Mouse (Mus musculus) hindbrain, postnatal 0 days (tissue): ENCODE results near the gene Auts2. TPM values are rescaled to one million over a fixed set of nuclear protein-coding genes. Genes with fewer than 3 reads are reported as not detected.

Experiments
- ATAC-seq: fragments of 200-750 bp; cut with Nextera tagmentation; 2 replicates; pipeline ENCODE4 v1.8.0; 2017; ENCODE audit warnings: mild to moderate bottlenecking, moderate TSS enrichment, moderate library complexity
- DNase-seq: peaks from one replicate; pipeline ENCODE4 v3.0.0-alpha.2; 2015; ENCODE audit warnings: low spot score
- H3K27ac ChIP-seq: fragments of 300-500 bp; sonication (generic); 2 replicates; pipeline ENCODE4 v1.5.1; 2014; ENCODE audit warnings: mild to moderate bottlenecking
- H3K27me3 ChIP-seq: fragments of 300-500 bp; sonication (generic); 2 replicates; pipeline ENCODE4 v1.6.1; 2014; ENCODE audit warnings: low read length, mixed read lengths; ENCODE audit not compliant: insufficient read depth
- H3K36me3 ChIP-seq: fragments of 300-500 bp; sonication (generic); 2 replicates; pipeline ENCODE4 v1.6.1; 2014; ENCODE audit warnings: low read length, mixed read lengths; ENCODE audit not compliant: insufficient read depth
- H3K4me1 ChIP-seq: fragments of 300-500 bp; sonication (generic); 2 replicates; pipeline ENCODE4 v1.6.1; 2014; ENCODE audit warnings: antibody characterized with exemption, low read length, mixed read lengths; ENCODE audit not compliant: insufficient read depth
- H3K4me2 ChIP-seq: fragments of 300-500 bp; sonication (generic); 2 replicates; pipeline ENCODE4 v1.6.1; 2014; ENCODE audit warnings: low read depth, mild to moderate bottlenecking, low read length, moderate library complexity, mixed read lengths
- H3K4me3 ChIP-seq: fragments of 300-500 bp; sonication (generic); 2 replicates; pipeline ENCODE4 v1.5.1; 2014; ENCODE audit warnings: low read length
- H3K9ac ChIP-seq: fragments of 300-500 bp; sonication (generic); replicated peaks from 2 replicates; pipeline ENCODE4 v1.6.1; 2014; ENCODE audit warnings: mild to moderate bottlenecking, low read length, moderate library complexity, mixed read lengths
- H3K9me3 ChIP-seq: fragments of 300-500 bp; sonication (generic); 2 replicates; pipeline ENCODE4 v1.6.1; 2016; ENCODE audit warnings: low read length, mixed read lengths
- CTCF ChIP-seq: IDR thresholded peaks from 2 replicates; pipeline ENCODE4 v1.5.1; 2016; ENCODE audit warnings: antibody characterized with exemption, control low read depth, low read depth
- WGBS: fragments of 180-500 bp; shearing (Covaris S2); extraction: QIAGEN DNeasy Blood & Tissue Kit; methylation state at CpG from one replicate; pipeline ENCODE4 v1.1.7; 2014; 5-methylcytosine and 5-hydroxymethylcytosine counted together
- polyA plus RNA-seq: library from polyadenylated mRNA; unstranded; fragments of >200 nt; fragmentation: Nextera tagmentation; extraction: Ambion mirVana; gene quantifications from 2 replicates; pipeline ENCODE4 v1.2.1, GENCODE M21; 2015
- total RNA-seq: library from RNA; depleted of rRNA; stranded (reverse); fragments of >200 nt; gene quantifications from 2 replicates; pipeline ENCODE4 v1.2.3, GENCODE M21; 2014

The Auts2 gene
- total and polyA plus RNA-seq, 2 experiments from 2014 or later: 39.3 to 54.9 TPM

DNA sequence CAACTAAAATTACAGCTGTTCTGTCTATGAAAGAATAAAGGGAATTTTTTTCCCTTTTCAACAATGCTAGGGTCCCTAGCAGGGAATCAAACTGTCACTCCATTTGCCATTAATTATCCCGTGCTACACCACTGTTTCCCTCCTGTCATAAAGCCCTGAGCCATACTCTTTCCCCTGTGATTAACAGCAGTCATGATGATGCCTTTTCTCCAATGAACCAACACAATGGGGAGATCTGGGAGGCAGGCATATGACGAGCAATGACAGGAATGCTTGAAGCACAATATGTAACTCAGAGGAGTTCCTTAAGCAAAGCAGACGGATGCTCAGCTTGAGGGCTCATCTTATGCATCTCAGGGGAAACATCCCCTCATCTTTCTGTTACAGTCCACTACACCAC lies 113.8 kb downstream of the Auts2 start:
- no peaks in the 10 kb centered on the region for H3K27me3 ChIP-seq

DNA sequence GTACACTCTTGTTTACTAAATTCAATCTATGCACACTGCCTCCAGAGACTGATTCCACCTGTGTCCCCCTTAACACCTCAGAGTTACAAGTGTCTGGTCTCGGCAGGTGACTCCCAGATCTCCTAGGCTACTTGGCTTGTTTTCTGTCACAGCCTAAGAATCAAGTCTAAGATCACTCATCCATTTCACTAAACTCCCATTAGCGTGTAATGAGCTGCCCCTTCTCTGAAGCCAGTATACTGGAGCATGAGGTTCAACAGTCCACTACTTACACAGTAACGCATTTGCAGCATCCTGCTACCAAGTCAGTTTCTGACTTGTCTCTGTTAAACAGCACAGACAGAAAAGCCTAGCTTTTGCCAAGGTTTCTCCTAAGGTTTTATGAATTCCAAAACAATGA lies 116.8 kb downstream of the Auts2 start:
- H3K27ac ChIP-seq: no peak overlapping the region
- H3K4me1 ChIP-seq: no peaks in the 10 kb centered on the region
- H3K9ac ChIP-seq: no peak overlapping the region
- no peaks in the 10 kb centered on the region for H3K9me3 ChIP-seq
- no peak for ATAC-seq
- H3K36me3 ChIP-seq: no peaks in the 10 kb centered on the region
- no peak overlapping the region for H3K4me3 ChIP-seq
- H3K4me2 ChIP-seq: no peak overlapping the region
- 66% methylated on average over 3 of the region's 3 CpGs for WGBS
- DNase-seq: no peak
- no peaks in the 10 kb centered on the region for H3K27me3 ChIP-seq
- no peak for TF ChIP-seq CTCF

More for the DNA sequence above, 113.8 kb downstream of the Auts2 start:
- no peak overlapping the region for H3K27ac ChIP-seq
- no peak for TF ChIP-seq CTCF
- no peaks in the 10 kb centered on the region for H3K36me3 ChIP-seq
- H3K4me3 ChIP-seq: no peak overlapping the region
- no peaks in the 10 kb centered on the region for H3K9me3 ChIP-seq
- WGBS: 40% methylated on average over 3 of the region's 3 CpGs
- H3K9ac ChIP-seq: no peak overlapping the region
- no peaks in the 10 kb centered on the region for H3K4me1 ChIP-seq
- ATAC-seq (no peak), DNase-seq (no peak)
- no peak overlapping the region for H3K4me2 ChIP-seq

DNA sequence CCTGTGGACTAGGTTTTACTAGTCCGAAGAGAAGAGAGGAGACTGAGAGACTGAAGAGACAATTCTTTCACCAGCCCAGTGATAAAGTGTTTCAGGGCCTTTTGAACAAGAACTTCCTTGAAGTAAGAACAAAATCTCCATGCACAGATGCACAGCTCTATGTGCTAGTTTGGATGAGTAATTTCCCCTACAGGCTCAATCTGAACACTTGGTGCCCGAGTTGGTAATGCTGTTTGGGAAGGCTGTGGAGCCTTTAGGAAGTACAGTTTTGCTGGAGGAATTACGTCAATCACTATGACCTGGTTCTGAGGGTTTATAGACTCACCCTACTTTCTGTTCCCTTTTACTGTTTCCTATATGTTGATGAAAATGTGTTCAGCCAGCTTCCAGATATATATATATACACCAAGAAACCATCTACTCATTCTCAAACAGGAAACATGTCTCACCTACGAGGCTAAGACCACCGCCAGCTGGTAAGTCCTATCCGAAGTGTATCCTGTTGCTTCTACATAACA lies 117.3 kb downstream of the Auts2 start:
- ATAC-seq (no peak), DNase-seq (no peak)
- no peak overlapping the region for H3K4me2 ChIP-seq
- no peak overlapping the region for H3K4me3 ChIP-seq
- no peaks in the 10 kb centered on the region for H3K4me1 ChIP-seq
- no peaks in the 10 kb centered on the region for H3K36me3 ChIP-seq
- no peak overlapping the region for H3K27ac ChIP-seq
- no peak overlapping the region for H3K9ac ChIP-seq
- WGBS: 77% methylated on average over 6 of the region's 6 CpGs
- H3K27me3 ChIP-seq: no peaks in the 10 kb centered on the region
- TF ChIP-seq CTCF: no peak
- H3K9me3 ChIP-seq: no peaks in the 10 kb centered on the region

DNA sequence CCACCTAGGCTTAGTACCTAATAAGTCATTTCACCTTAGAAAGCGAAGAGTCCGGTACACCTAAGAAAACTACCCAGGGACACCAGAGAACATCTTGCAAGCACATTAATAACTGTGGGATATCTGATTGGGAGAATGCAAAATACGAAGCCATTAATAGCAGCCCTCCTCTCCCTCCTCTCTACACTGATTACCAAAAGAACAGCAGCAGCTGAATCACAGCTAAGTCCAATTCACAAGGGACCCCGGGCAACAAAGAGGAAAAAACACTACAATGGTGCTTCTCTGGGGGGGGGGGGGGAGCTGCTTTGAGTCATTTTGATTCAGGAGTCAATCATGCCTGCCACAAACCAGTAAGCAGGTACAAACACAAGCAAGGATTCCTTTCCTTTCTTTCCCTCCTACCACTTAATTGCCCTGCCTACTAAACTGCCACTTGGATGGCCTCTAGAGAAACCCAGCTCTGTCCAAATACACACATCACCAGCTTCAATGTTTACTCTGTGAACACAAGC lies 132.7 kb downstream of the Auts2 start:
- no peak for TF ChIP-seq CTCF
- WGBS: 37% methylated on average over 4 of the region's 4 CpGs
- peaks cover 13% of the 10 kb centered on the region for H3K4me1 ChIP-seq
- H3K36me3 ChIP-seq: no peaks in the 10 kb centered on the region
- H3K27ac ChIP-seq: no peak overlapping the region
- no peak overlapping the region for H3K4me3 ChIP-seq
- DNase-seq: no peak
- no peak overlapping the region for H3K9ac ChIP-seq
- H3K9me3 ChIP-seq: no peaks in the 10 kb centered on the region
- H3K4me2 ChIP-seq: no peak overlapping the region
- no peaks in the 10 kb centered on the region for H3K27me3 ChIP-seq
- ATAC-seq: no peak

DNA sequence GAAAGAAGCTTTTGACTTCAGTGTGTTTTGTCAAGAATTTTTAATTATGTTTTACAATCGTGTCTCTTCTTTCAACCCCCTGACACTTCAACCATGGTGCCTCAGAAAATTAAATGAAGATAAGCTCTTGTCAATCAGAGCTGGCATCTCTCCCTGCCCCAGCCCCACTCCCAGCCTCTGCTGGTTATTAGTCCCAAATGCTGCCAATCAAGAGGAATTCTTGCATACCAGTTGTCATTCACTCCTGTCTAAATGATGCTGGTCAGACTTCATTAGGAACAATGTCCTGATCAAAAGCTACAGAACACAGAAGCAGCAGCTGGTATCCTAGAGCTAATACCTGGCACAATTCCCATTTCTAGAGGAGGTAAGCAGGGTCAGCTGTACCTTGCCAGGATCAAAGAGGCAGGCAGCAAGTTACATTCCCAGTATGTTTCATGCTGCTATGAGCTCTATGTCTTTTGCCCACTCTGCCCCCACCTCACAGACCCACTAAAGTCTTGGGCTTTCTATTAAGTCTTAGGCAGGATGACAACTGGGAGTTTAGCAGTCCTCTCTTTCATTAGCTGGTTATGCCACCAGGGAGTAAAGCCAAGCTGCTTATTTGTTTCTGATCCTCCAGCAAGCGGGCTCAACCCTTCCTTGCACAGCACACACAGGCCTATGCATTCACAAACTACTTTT lies 134.1 kb downstream of the Auts2 start:
- no peaks in the 10 kb centered on the region for H3K9me3 ChIP-seq
- no peaks in the 10 kb centered on the region for H3K27me3 ChIP-seq
- no peaks in the 10 kb centered on the region for H3K36me3 ChIP-seq
- DNase-seq (peak; percentile 50), ATAC-seq (peak; percentile 59)
- H3K4me2 ChIP-seq: no peak overlapping the region
- no peak overlapping the region for H3K4me3 ChIP-seq
- H3K9ac ChIP-seq: no peak overlapping the region
- no peak for TF ChIP-seq CTCF
- H3K4me1 ChIP-seq: peaks cover 13% of the 10 kb centered on the region
- no peak overlapping the region for H3K27ac ChIP-seq
- WGBS: 28% methylated on average over 2 of the region's 2 CpGs

DNA sequence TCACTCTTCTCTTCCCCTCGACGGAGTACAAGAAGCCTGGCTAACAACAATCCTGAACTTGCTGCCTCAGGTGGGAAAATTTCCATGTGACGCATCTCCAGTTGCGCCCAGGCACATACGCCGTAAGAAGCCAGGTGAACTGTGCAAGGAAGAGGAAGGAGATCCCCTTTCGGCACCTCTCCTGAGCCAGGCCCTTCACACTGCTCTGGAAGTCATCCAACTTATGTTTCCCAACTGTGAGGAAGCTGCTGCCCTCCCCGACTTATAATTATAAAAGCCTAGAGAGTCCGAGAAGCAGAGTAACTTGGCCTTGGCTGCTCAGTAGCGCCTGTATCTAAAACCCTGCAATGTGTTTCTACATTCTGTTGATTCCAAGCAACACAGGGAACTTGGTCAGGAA lies 142.6 kb downstream of the Auts2 start:
- no peaks in the 10 kb centered on the region for H3K9me3 ChIP-seq
- no peak overlapping the region for H3K4me2 ChIP-seq
- WGBS: 58% methylated on average over 10 of the region's 10 CpGs
- no peaks in the 10 kb centered on the region for H3K36me3 ChIP-seq
- TF ChIP-seq CTCF: no peak
- ATAC-seq (no peak), DNase-seq (peak; percentile 38)
- peaks cover 30% of the 10 kb centered on the region for H3K4me1 ChIP-seq
- H3K27ac ChIP-seq: no peak overlapping the region
- H3K4me3 ChIP-seq: no peak overlapping the region
- no peak overlapping the region for H3K9ac ChIP-seq
- H3K27me3 ChIP-seq: no peaks in the 10 kb centered on the region

DNA sequence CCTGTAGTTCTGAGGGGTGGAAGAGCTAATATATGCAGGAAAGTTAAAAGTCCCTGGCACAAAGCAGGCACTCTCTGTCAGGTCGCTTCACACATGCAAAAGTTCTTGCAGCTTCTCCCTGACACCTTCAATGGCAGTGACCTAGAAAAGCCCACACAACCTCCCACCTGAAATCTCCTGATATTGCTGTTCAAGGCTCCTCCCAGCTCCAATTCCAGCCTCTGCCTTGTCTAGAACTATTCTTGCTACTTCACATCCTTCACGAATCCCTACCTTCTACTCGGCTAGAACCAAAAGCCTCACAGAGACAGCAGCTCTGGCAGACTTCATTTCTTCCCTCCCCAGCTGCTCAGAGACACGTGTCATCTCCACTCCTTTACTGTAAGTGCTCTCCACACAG lies 143.7 kb downstream of the Auts2 start:
- H3K27ac ChIP-seq: no peak overlapping the region
- no peak for TF ChIP-seq CTCF
- no peak overlapping the region for H3K4me3 ChIP-seq
- no peak overlapping the region for H3K9ac ChIP-seq
- no peaks in the 10 kb centered on the region for H3K27me3 ChIP-seq
- H3K4me2 ChIP-seq: no peak overlapping the region
- ATAC-seq (no peak), DNase-seq (no peak)
- no peaks in the 10 kb centered on the region for H3K36me3 ChIP-seq
- H3K4me1 ChIP-seq: peaks cover 30% of the 10 kb centered on the region
- no peaks in the 10 kb centered on the region for H3K9me3 ChIP-seq
- WGBS: 55% methylated on average over 4 of the region's 4 CpGs
